Mouse (Mus musculus): ENCODE results near the gene Map3k20.

Map3k20 gene

DNA sequence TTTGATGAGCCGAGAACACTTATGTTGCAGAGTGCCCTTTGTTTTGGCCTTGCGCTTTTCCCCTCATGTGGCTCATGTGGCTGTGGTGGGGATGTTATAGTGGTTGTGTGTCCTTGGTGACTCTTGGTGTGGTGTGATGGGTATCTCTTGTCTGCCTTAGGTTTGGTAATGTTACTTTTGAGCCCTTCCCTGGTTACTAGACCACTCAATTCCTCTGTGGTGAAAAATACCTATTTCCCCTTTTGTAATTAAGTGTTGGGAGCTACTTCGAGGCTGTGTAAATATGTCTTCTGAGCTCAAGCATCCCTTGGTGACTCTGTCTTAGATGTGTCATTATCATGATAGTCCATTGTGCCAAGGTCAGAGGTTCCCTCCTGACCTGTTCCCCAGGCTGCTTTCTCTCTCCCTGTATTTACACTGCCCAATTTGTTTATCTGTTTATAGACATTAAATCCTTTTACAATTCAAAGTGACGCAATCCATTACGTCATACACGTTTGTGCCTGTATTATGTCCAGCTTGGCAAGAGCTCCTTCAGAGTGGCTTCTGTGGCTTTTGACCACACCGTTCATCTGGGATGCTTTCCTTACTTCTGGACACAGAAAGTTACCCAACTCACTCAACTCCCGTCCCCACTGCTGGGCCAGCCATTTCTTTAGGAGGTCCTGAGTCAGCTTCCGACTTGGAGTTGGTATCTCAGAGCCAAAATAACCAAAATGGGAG lies 15.9 kb downstream of the Map3k20 start:
- TF ChIP-seq CTCF (conservative IDR thresholded peaks at IDR 0.05; ENCODE audit: low read length) (no peak), POU5F1 (IDR thresholded peaks at IDR 0.05; ENCODE audit: borderline replicate concordance, low read length) (no peak), NANOG (IDR thresholded peaks at IDR 0.05; ENCODE audit: borderline replicate concordance, low read length) (no peak)
- Histone ChIP-seq H3K4me1 (replicated peaks; ENCODE audit: low read depth, low read length) (no peaks in the 10 kb centered on the region), H3K36me3 (ENCODE audit: insufficient read depth, low read length) (peaks cover 9% of the 10 kb centered on the region; the same call in 1 of the 2 replicates), H3K4me3 (replicated peaks; ENCODE audit: low read length) (no peak overlapping the region), H3K27me3 (ENCODE audit: insufficient read depth, low read length) (no peaks in the 10 kb centered on the region), H3K9me3 (ENCODE audit: low read length) (no peaks in the 10 kb centered on the region)

DNA sequence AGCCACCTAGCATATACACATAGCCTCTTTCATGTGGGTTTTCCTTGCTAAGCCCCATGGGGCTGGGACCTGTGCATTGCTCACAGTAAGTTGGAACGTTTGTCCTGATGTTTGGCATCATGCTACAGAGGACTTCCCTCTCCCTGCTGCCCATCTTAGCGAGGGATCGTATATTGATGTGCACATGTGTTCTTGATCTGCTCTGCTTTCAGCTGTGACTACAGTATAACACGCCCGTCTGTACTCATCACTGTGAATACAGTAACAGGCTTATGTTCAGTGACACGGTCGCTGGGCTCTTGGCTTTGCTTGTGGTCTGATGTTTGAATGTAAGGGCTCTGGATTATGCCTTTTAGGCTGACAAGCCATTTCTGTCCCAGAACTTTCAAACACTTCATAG lies 20.3 kb downstream of the Map3k20 start:
- H3K4me3 ChIP-seq (replicated peaks; ENCODE audit: low read length), result no peak overlapping the region
- no peaks in the 10 kb centered on the region for H3K4me1 ChIP-seq (replicated peaks; ENCODE audit: low read depth, low read length)
- TF ChIP-seq NANOG (IDR thresholded peaks at IDR 0.05; ENCODE audit: borderline replicate concordance, low read length) (no peak), CTCF (conservative IDR thresholded peaks at IDR 0.05; ENCODE audit: low read length) (no peak), POU5F1 (IDR thresholded peaks at IDR 0.05; ENCODE audit: borderline replicate concordance, low read length) (no peak)
- H3K27me3 ChIP-seq (ENCODE audit: insufficient read depth, low read length), result no peaks in the 10 kb centered on the region
- H3K36me3 ChIP-seq (ENCODE audit: insufficient read depth, low read length), result peaks cover 4% of the 10 kb centered on the region; the same call in 1 of the 2 replicates
- no peaks in the 10 kb centered on the region for H3K9me3 ChIP-seq (ENCODE audit: low read length)

DNA sequence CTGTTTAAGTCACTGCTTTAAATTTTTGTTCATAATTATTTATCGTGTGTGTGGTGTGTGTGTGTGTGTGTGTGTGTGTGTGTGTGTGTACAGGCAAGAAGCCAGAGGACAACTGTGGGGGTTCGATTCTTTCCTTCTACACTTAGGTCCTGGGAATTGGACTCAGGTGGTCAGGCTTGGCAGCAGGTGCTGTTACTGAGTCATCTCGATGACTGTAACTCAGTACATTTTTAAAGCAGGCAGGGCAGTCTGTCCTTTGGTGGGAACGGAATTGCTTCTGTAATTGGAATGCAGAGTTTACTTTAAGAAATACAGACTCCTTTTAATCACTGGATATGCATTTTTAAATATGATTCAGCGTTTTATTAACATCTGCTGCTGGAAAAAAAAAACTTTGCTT lies 22.9 kb downstream of the Map3k20 start:
- TF ChIP-seq NANOG (IDR thresholded peaks at IDR 0.05; ENCODE audit: borderline replicate concordance, low read length), result no peak
- no peak for TF ChIP-seq CTCF (conservative IDR thresholded peaks at IDR 0.05; ENCODE audit: low read length)
- TF ChIP-seq POU5F1 (IDR thresholded peaks at IDR 0.05; ENCODE audit: borderline replicate concordance, low read length), result no peak
- H3K4me3 ChIP-seq (replicated peaks; ENCODE audit: low read length), result no peak overlapping the region
- H3K9me3 ChIP-seq (ENCODE audit: low read length), result no peaks in the 10 kb centered on the region
- no peaks in the 10 kb centered on the region for H3K4me1 ChIP-seq (replicated peaks; ENCODE audit: low read depth, low read length)
- no peaks in the 10 kb centered on the region for H3K27me3 ChIP-seq (ENCODE audit: insufficient read depth, low read length)
- peaks cover 4% of the 10 kb centered on the region; the same call in 1 of the 2 replicates for H3K36me3 ChIP-seq (ENCODE audit: insufficient read depth, low read length)

GRCm38 (mm10) chr2:72308981-72309380 lies 23.5 kb downstream of the Map3k20 start:
- no peaks in the 10 kb centered on the region for H3K4me1 ChIP-seq (replicated peaks; ENCODE audit: low read depth, low read length)
- peaks cover 4% of the 10 kb centered on the region; the same call in 1 of the 2 replicates for H3K36me3 ChIP-seq (ENCODE audit: insufficient read depth, low read length)
- no peaks in the 10 kb centered on the region for H3K9me3 ChIP-seq (ENCODE audit: low read length)
- H3K4me3 ChIP-seq (replicated peaks; ENCODE audit: low read length), result no peak overlapping the region
- no peaks in the 10 kb centered on the region for H3K27me3 ChIP-seq (ENCODE audit: insufficient read depth, low read length)
- TF ChIP-seq POU5F1 (IDR thresholded peaks at IDR 0.05; ENCODE audit: borderline replicate concordance, low read length) (no peak), CTCF (conservative IDR thresholded peaks at IDR 0.05; ENCODE audit: low read length) (no peak), NANOG (IDR thresholded peaks at IDR 0.05; ENCODE audit: borderline replicate concordance, low read length) (no peak)

DNA sequence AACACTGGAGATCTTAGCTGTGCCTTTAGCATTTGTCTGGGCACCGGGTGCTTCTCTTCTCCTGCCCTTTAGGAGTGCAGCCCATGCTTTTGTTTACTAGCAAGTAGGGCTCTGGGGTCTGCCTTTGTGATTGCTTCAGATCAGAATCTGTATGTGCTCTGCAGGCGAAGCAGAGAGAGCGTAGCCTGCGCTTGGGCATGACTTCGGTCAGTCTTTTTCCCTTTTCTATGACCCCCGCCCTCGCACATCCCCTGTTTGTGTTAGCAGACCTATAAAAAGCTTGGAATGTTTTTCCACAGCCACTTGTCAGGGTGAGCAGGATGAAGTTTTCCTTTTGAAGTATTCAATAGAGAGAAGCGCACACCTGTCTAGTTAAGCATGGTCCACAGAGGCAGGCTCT lies 26.0 kb downstream of the Map3k20 start:
- H3K4me3 ChIP-seq (replicated peaks; ENCODE audit: low read length), result no peak overlapping the region
- H3K4me1 ChIP-seq (replicated peaks; ENCODE audit: low read depth, low read length), result no peaks in the 10 kb centered on the region
- H3K36me3 ChIP-seq (ENCODE audit: insufficient read depth, low read length), result no peaks in the 10 kb centered on the region
- no peak for TF ChIP-seq POU5F1 (IDR thresholded peaks at IDR 0.05; ENCODE audit: borderline replicate concordance, low read length)
- no peak for TF ChIP-seq NANOG (IDR thresholded peaks at IDR 0.05; ENCODE audit: borderline replicate concordance, low read length)
- TF ChIP-seq CTCF (conservative IDR thresholded peaks at IDR 0.05; ENCODE audit: low read length), result no peak
- H3K27me3 ChIP-seq (ENCODE audit: insufficient read depth, low read length), result no peaks in the 10 kb centered on the region
- no peaks in the 10 kb centered on the region for H3K9me3 ChIP-seq (ENCODE audit: low read length)

DNA sequence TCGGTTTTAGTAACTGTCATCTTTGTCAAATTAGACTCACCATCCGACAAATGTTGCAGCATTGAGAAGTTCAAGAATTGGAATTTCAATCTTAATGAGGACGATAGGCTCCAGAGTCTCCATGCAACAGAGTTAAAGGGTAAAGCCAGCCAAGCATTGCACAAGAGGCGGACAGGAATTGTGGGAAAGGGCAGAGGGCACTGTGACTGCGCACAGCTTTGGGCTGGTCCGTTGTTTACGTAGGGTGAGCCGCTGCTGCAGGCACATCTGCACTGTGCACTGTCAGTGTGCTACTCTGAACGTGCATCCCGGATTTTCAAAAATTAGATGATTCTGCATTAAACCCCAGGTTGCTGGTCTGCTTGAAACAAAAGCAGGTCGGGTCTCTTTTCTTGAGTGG lies 27.9 kb downstream of the Map3k20 start:
- no peaks in the 10 kb centered on the region for H3K36me3 ChIP-seq (ENCODE audit: insufficient read depth, low read length)
- H3K4me3 ChIP-seq (replicated peaks; ENCODE audit: low read length), result no peak overlapping the region
- no peaks in the 10 kb centered on the region for H3K4me1 ChIP-seq (replicated peaks; ENCODE audit: low read depth, low read length)
- TF ChIP-seq NANOG (IDR thresholded peaks at IDR 0.05; ENCODE audit: borderline replicate concordance, low read length) (no peak), POU5F1 (IDR thresholded peaks at IDR 0.05; ENCODE audit: borderline replicate concordance, low read length) (no peak), CTCF (conservative IDR thresholded peaks at IDR 0.05; ENCODE audit: low read length) (no peak)
- no peaks in the 10 kb centered on the region for H3K27me3 ChIP-seq (ENCODE audit: insufficient read depth, low read length)
- H3K9me3 ChIP-seq (ENCODE audit: low read length), result no peaks in the 10 kb centered on the region

DNA sequence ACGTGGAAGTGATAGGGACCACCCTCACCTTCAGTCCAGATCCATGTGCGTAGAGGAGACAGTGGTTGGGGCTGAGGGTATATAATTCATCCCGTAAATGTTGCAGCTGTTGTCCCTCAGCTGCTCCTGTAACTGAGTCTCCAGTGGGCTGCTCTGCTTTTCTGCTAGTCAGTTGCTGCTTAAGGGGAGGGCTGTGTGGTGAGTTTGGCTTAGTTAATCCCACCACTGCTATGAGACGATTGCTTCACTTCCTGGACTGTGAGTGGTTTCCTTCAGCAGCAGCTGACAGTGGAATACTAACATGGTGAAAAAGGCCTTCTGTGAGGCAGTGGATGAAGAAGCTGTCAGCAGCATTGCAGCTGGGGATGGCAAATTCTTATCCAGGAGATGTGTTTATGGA lies 33.0 kb downstream of the Map3k20 start:
- Histone ChIP-seq H3K9me3 (ENCODE audit: low read length) (no peaks in the 10 kb centered on the region), H3K27me3 (ENCODE audit: insufficient read depth, low read length) (no peaks in the 10 kb centered on the region), H3K4me1 (replicated peaks; ENCODE audit: low read depth, low read length) (no peaks in the 10 kb centered on the region), H3K4me3 (replicated peaks; ENCODE audit: low read length) (no peak overlapping the region), H3K36me3 (ENCODE audit: insufficient read depth, low read length) (no peaks in the 10 kb centered on the region)
- TF ChIP-seq NANOG (IDR thresholded peaks at IDR 0.05; ENCODE audit: borderline replicate concordance, low read length) (no peak), POU5F1 (IDR thresholded peaks at IDR 0.05; ENCODE audit: borderline replicate concordance, low read length) (no peak), CTCF (conservative IDR thresholded peaks at IDR 0.05; ENCODE audit: low read length) (no peak)

DNA sequence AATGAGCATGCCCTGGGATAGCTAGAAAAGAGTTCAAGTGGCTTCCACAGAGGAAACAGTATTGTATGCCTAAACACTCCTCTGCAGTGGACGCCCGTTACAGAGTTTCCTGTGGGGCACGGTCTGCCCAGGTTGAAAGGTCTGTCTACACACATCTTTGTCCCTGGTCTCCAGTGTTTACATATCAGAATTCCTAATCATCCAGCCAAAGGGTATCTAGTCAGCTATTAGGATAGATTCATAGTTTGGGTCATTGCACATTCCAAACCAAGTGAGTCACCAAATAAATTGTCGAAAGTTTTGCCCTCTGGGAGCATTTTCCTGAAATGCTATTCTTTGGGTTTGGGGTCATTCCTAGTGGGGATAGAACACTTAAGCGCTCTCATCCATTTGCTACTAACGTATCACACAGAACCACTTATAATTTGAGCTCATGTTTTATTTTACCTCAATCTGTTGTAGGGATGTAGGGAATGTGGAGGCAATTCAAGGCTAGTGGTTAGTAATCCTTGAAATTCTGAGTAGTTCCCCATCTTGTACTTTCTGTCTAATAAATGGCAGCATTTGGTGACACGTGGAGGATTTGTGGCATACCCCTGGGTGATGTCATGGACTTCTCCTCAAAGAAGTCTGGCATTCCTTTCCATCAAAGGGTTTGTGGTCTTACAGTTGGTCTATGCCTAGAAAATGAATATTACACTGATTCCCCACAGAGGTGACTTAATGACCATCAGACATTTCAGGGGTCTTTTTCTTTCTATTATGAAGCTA lies 33.8 kb downstream of the Map3k20 start:
- no peak for TF ChIP-seq CTCF (conservative IDR thresholded peaks at IDR 0.05; ENCODE audit: low read length)
- no peak for TF ChIP-seq NANOG (IDR thresholded peaks at IDR 0.05; ENCODE audit: borderline replicate concordance, low read length)
- no peak for TF ChIP-seq POU5F1 (IDR thresholded peaks at IDR 0.05; ENCODE audit: borderline replicate concordance, low read length)

More for the DNA sequence above, 33.8 kb downstream of the Map3k20 start:
- Histone ChIP-seq H3K4me1 (replicated peaks; ENCODE audit: low read depth, low read length) (no peaks in the 10 kb centered on the region), H3K27me3 (ENCODE audit: insufficient read depth, low read length) (no peaks in the 10 kb centered on the region), H3K4me3 (replicated peaks; ENCODE audit: low read length) (no peak overlapping the region), H3K36me3 (ENCODE audit: insufficient read depth, low read length) (no peaks in the 10 kb centered on the region), H3K9me3 (ENCODE audit: low read length) (no peaks in the 10 kb centered on the region)
